Mouse (Mus musculus) adrenal gland (tissue): ENCODE measurements around the gene Hipk1.
"Not testable (repeated sequence)": the region's sequence is repeated elsewhere in the genome, so short reads cannot be mapped to it uniquely, and the experiment has no call there.

Experiments used
- intact Hi-C: fragments of 180-260 bp; cut with DNase I; formaldehyde crosslinking; loops from one replicate; pipeline ENCODE4 v1.15.1; 2025
- long read RNA-seq, 2 experiments: library from polyadenylated mRNA; unstranded; transcript quantifications; one replicate each; pipeline ENCODE4 v2.0.0; 2020; ENCODE audit warnings: borderline replicate concordance in 1 of 2; ENCODE audit not compliant: insufficient replicate concordance in 1 of 2

The Hipk1 gene
- long read RNA-seq, experiment 1, partial matches to known transcripts, result 0 of 8 reads
- long read RNA-seq, experiment 1, other reads (novel, unspliced or antisense), result 8 of 8 reads
- long read RNA-seq, experiment 2, partial matches to known transcripts, result 1 of 11 reads
- long read RNA-seq, experiment 2, other reads (novel, unspliced or antisense), result 10 of 11 reads

DNA sequence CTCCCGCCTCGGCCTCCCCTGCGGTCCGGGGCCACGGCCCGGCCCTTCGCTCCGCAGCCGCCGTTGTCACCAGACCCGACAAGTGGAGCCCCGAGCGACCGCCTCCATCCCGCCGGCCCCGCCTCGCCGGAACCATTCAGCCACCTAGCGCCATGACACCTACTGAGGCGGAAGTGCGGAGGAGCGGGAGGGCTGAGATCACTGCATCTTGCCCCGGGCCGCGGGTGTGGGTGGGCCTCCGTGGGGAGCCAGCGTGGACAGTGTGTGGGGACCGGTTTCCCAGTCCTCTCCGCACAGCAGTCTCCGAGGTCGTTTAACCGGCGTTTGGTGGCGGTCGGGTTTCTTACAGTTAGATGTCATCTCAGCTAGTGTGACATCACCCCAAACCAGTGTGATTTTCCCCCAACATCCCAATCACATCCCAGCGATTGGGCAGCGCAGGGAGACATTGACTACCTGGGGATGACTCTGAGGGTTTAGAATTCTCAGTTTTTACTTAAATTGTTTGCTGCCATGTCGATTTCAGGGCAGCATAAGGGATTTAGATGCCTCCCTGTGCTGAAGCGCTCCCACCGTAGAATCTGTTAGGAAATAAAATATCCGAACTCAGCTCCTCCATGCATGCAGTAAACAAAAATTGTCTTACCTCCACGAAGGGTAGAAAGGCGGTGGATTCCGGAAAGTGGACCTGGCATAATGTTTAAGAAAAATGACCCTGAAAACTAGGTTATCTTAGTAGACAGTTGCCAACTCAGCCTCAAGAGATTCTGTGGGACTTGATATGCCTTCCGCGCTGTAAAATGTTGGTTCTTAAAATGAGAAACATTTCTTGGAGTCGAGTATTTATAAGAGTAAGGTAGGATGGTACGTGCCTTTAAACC lies at the start of gene Hipk1:
Gene Hipk1, minus strand, starts transcription at position 334 of the 881 bp plus-strand sequence.
- intact Hi-C loops, result loop anchor here (2.0 kb wide), 1 partner anchor 17 kb away; the partner anchor contains the start of genes Ap4b1, Dclre1b and Gm43064

DNA sequence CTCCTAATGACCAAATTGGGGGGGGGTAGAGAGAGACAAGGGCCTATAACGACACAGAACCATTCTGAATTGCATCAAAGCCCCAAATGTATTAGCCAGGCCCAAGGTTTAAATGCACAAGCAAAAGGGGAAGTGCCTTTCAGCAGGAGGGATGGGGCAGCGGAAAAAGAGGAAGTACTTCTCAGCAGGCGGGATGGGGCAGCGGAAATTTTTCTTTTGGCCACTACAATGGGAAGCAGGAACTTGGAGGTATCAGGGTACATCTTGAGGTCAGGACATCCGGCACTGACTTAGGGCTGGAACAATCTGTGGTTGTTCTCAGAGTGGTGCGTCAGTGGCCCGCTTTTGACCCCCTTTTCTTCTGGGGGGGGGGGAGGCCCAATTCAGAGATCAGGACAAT lies 49.6 kb upstream of the Hipk1 start:
- intact Hi-C loops, result not testable (repeated sequence)

DNA sequence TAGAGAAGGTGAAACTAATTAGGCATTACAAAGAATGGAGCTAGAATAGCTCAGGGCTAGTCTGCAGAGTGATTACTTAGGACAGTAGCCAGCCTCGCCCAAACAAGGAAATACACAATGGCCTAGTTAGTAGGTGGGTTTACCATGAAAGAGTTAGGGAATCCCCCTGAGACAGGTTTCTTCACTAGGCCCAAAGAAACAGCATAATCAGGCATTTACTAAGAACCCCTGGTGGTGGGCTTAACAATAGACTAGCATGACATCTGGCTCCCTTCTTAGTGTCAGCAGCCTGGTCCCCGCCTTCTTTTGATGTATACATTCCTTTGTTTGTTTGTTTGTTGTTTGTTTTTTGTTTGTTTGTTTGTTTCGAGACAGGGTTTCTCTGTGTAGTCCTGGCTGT lies 48.8 kb upstream of the Hipk1 start:
- intact Hi-C loops, result not testable (repeated sequence)

- intact Hi-C loops, result no loop called here
Measured at GRCm38 (mm10) chr3:103839711-103840110, 48.3 kb upstream of the Hipk1 start.

DNA sequence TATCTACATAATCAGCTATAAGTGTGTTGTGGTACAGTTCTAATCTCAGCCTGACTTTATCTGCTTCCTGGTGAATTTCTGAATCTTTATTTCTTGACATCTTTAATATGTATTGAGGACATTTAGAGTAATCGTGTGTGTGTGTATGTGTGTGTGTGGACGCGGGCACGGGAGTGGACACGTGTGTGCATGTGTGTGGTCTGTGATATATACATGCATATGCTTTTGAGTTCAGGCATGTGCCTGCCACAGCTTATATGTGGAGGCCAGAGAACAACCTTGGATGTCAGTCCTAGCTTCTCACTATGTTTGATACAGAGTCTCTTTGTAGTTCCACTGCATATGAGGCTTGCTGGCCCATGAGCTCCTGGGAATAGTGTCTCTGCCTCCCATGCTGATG lies 45.1 kb upstream of the Hipk1 start:
- intact Hi-C loops, result no loop called here

GRCm38 (mm10) chr3:103835951-103836310 lies 44.6 kb upstream of the Hipk1 start:
- intact Hi-C loops, result no loop called here

GRCm38 (mm10) chr3:103835272-103835950 lies 44.0 kb upstream of the Hipk1 start:
- intact Hi-C loops, result no loop called here

DNA sequence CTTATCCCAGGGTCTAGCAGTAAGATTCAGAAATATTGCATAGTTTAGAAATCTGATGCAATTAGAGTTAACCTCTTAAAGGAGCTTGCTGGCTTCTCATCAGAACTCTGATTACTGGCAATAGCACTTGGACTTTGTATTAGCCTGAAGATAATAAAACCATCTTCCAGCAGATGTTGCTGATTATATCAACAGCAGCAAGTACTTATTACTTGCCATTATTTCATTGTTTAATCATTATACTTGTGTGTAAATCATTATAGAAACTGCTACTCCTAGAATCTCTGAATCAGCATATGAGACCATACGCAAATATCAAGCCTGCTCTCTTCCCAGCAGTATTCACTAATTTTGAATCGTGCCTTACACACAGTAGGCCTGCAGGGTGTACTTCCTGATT lies 42.6 kb upstream of the Hipk1 start:
- intact Hi-C loops, result no loop called here

DNA sequence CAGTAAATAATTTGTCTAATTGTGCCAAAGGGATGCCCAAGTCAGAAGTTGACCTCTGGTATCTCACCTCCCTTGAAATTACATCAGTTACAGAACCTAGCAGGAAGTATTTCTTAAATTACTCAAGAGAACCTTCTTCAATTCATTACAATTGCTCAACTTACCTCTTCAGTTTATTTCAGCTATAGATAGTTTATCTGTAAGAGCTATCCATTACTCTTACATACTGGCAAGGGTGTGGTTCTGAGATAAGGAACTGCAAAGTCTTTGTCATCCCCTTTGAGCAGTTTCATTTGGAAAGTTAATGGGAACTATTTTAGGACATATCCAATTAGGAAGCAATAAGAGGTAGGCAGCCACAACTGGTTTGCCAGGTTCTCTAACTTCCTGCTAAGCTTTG lies 41.1 kb upstream of the Hipk1 start, which contains the start of gene Bcl2l15:
Gene Bcl2l15, plus strand, starts transcription at position 176 of the 400 bp plus-strand sequence.
- intact Hi-C loops, result no loop called here

- intact Hi-C loops, result no loop called here
Measured at GRCm38 (mm10) chr3:103831146-103831545, 39.8 kb upstream of the Hipk1 start.

- intact Hi-C loops, result not testable (repeated sequence)
Measured at GRCm38 (mm10) chr3:103830681-103831080, 39.3 kb upstream of the Hipk1 start.

- intact Hi-C loops, result no loop called here
Measured at GRCm38 (mm10) chr3:103829036-103829435, 37.7 kb upstream of the Hipk1 start.

DNA sequence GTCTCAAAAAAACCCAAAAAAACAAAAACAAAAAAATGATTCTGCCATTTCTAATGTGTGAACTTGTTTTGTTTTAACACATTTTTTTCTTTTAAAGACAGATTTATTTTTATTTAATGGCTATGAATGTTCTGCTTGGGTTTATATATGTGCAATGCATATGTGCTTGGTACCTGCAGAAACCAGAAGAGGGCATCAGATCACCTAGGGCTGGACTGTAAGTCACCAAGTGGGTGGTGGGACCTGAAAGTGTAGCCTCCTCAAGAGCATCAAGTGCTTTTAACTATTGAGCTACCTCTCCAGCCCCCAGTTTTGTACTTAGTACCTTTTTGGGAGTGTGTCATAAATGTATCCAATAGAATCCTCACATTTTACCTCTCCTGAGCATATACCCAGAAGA lies 36.2 kb upstream of the Hipk1 start:
- intact Hi-C loops, result no loop called here

- intact Hi-C loops, result loop anchor here (5.0 kb wide), 1 partner anchor 59 kb away; no protein-coding TSS in a partner anchor
Measured at GRCm38 (mm10) chr3:103810967-103811366, 19.6 kb upstream of the Hipk1 start.

DNA sequence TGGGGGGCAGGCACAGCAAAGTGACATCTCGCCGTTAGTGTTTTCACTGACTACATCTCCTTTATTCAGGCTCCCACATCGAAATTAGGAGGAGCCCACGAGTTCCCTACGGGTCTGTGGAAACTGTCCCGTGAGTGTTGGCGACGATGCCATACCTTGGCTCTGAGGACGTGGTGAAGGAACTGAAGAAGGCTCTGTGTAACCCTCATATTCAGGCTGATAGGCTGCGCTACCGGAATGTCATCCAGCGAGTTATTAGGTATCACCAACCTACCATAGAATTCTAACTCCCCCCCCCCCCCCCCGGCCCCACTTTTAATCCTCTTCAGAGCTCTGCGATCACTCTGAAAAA lies 18.4 kb upstream of the Hipk1 start:
- intact Hi-C loops, result loop anchor here (2.0 to 5.0 kb wide), 2 partner anchors 19 to 57 kb away; partner anchors contain the start of gene Hipk1

GRCm38 (mm10) chr3:103808891-103809798 lies 17.8 kb upstream of the Hipk1 start, which contains the start of the genes Dclre1b, Ap4b1 and Gm43064:
Gene Dclre1b (minus strand): TSS chr3:103809444.
Gene Ap4b1 (plus strand): TSS chr3:103809520.
Gene Gm43064 (plus strand): TSS chr3:103809573.
- intact Hi-C loops, result loop anchor here (2.0 kb wide), 1 partner anchor 18 kb away; the partner anchor contains the start of gene Hipk1

- intact Hi-C loops, result no loop called here
Measured at GRCm38 (mm10) chr3:103805671-103806070, 14.3 kb upstream of the Hipk1 start.

DNA sequence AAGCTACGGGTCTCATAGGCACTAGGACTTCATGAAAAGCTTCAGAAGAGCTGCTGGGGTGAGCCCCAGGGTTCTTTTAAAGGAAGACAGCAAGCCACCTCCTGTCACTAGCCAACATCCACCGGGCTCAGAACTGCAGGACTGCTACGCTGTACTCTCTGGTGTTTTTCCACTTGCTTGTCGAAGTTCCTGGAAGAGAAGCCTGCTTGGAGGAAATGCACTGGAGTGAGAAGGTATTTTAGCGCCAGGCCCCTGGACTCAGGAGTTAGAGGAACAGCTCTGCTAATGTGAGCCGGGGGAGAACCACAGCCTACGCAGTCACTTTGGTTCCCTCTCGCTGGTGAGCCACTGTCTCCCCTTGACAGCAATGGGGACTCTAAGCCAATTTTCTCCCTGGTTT lies 11.5 kb upstream of the Hipk1 start:
- intact Hi-C loops, result no loop called here

- intact Hi-C loops, result no loop called here
Measured at GRCm38 (mm10) chr3:103801631-103802531, 10.5 kb upstream of the Hipk1 start.

DNA sequence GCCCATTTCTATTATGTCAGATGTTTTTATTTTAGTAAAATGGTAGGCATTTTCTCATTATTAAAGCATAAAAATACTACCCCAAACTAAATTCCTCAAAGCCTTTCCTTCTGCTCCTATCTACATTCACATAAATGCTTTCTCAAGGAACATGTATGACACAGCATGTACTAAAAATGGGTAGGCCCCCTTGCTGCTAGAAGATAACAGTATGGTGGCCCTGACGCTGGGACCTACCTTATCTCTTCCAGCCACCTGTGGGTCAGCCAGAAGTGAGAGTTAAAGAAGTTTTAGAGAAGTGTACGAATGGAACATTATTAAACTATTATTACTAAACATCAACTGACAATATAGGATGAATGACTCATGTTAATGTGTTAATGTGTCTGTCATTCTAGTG lies 8.1 kb upstream of the Hipk1 start:
- intact Hi-C loops, result no loop called here
